Mouse (Mus musculus) forebrain, embryonic 14.5 days (tissue): ENCODE data around the gene Rhot1. TPM values are rescaled to one million over a fixed set of nuclear protein-coding genes. Genes with fewer than 3 reads are reported as not detected.
A peak's percentile ranks its signal among the peaks of the same experiment; 100 is the strongest.
"Not testable (repeated sequence)": the region's sequence is repeated elsewhere in the genome, so short reads cannot be mapped to it uniquely, and the experiment has no call there.

ENCODE experiments used
- ATAC-seq: fragments of 200-750 bp; cut with Nextera tagmentation; 2 replicates; pipeline ENCODE4 v1.8.0; 2017; ENCODE audit warnings: mild to moderate bottlenecking, moderate library complexity
- DNase-seq: peaks from one replicate; pipeline ENCODE4 v3.0.0-alpha.2; 2015; ENCODE audit warnings: low spot score
- H3K27ac ChIP-seq: fragments of 300-500 bp; sonication (generic); 2 replicates; pipeline ENCODE4 v1.5.1; 2014; ENCODE audit warnings: low read depth, mild to moderate bottlenecking, control low read depth, low read length, moderate library complexity
- H3K27me3 ChIP-seq: fragments of 300-500 bp; sonication (generic); replicated peaks from 2 replicates; pipeline ENCODE4 v1.6.1; 2014; ENCODE audit warnings: low read length, control low read depth, mixed read lengths; ENCODE audit not compliant: control insufficient read depth, insufficient read depth
- H3K36me3 ChIP-seq: fragments of 300-500 bp; sonication (generic); 2 replicates; pipeline ENCODE4 v1.6.1; 2014; ENCODE audit warnings: low read length, control low read depth; ENCODE audit not compliant: control insufficient read depth, insufficient read depth
- H3K4me1 ChIP-seq: fragments of 300-500 bp; sonication (generic); 2 replicates; pipeline ENCODE4 v1.6.1; 2014; ENCODE audit warnings: antibody characterized with exemption, low read length, control low read depth; ENCODE audit not compliant: control insufficient read depth, insufficient read depth
- H3K4me2 ChIP-seq: fragments of 300-500 bp; sonication (generic); 2 replicates; pipeline ENCODE4 v1.6.1; 2014; ENCODE audit warnings: mild to moderate bottlenecking, control low read depth, low read length
- H3K4me3 ChIP-seq: fragments of 300-500 bp; sonication (generic); 2 replicates; pipeline ENCODE4 v1.5.1; 2014; ENCODE audit warnings: low read depth, low read length, control low read depth
- H3K9ac ChIP-seq: fragments of 300-500 bp; sonication (generic); 2 replicates; pipeline ENCODE4 v1.6.1; 2014; ENCODE audit warnings: mild to moderate bottlenecking, low read length, control low read depth, moderate library complexity
- H3K9me3 ChIP-seq: fragments of 300-500 bp; sonication (generic); replicated peaks from 2 replicates; pipeline ENCODE4 v1.6.1; 2016; ENCODE audit warnings: low read length, control low read depth, mixed read lengths; ENCODE audit not compliant: control insufficient read depth
- whole genome bisulfite sequencing: fragments of 180-500 bp; shearing (Covaris S2); extraction: QIAGEN DNeasy Blood & Tissue Kit; methylation state at CpG from one replicate; pipeline ENCODE4 v1.1.7; 2014; 5-methylcytosine and 5-hydroxymethylcytosine counted together
- polyA plus RNA-seq: library from polyadenylated mRNA; unstranded; fragments of >200 nt; fragmentation: Nextera tagmentation; extraction: Ambion mirVana; gene quantifications from 2 replicates; pipeline ENCODE4 v1.2.1, GENCODE M21; 2014

Gene Rhot1
- polyA plus RNA-seq, 1 experiment from 2014 or later = 68.8 TPM

GRCm38 (mm10) chr11:80185441-80185976, 23.3 kb upstream of the Rhot1 start:
- not testable (repeated sequence) for DNase-seq, H3K9me3 ChIP-seq, H3K9ac ChIP-seq, H3K36me3 ChIP-seq, H3K4me3 ChIP-seq, H3K4me1 ChIP-seq, H3K27me3 ChIP-seq, H3K4me2 ChIP-seq, ATAC-seq, H3K27ac ChIP-seq
- 58% methylated on average over 5 of the region's 5 CpGs for WGBS

GRCm38 (mm10) chr11:80190280-80190679, 18.5 kb upstream of the Rhot1 start:
- DNase-seq (no peak), ATAC-seq (no peak)
- Histone ChIP-seq H3K27ac (no peak overlapping the region), H3K4me2 (no peak overlapping the region), H3K9me3 (no peaks in the 10 kb centered on the region), H3K36me3 (no peaks in the 10 kb centered on the region), H3K9ac (no peak overlapping the region), H3K4me1 (no peaks in the 10 kb centered on the region), H3K4me3 (no peak overlapping the region), H3K27me3 (no peaks in the 10 kb centered on the region)
- whole genome bisulfite sequencing = 74% methylated on average over 4 of the region's 4 CpGs

- Histone ChIP-seq H3K9me3 (no peaks in the 10 kb centered on the region), H3K4me3 (no peak overlapping the region), H3K9ac (no peak overlapping the region), H3K4me2 (no peak overlapping the region), H3K27me3 (no peaks in the 10 kb centered on the region), H3K36me3 (no peaks in the 10 kb centered on the region), H3K4me1 (no peaks in the 10 kb centered on the region), H3K27ac (no peak overlapping the region)
- no peak for DNase-seq
- no peak for ATAC-seq
- WGBS = 66% methylated on average over 4 of the region's 4 CpGs
Measured at GRCm38 (mm10) chr11:80193827-80194226, 15.0 kb upstream of the Rhot1 start.

- Histone ChIP-seq H3K27me3 (no peaks in the 10 kb centered on the region), H3K4me3 (no peak overlapping the region), H3K27ac (no peak overlapping the region), H3K4me1 (no peaks in the 10 kb centered on the region), H3K9ac (no peak overlapping the region), H3K4me2 (no peak overlapping the region), H3K36me3 (no peaks in the 10 kb centered on the region), H3K9me3 (no peaks in the 10 kb centered on the region)
- WGBS = 87% methylated on average over 7 of the region's 7 CpGs
- DNase-seq (no peak), ATAC-seq (no peak)
Measured at GRCm38 (mm10) chr11:80196351-80196750, 12.5 kb upstream of the Rhot1 start.

GRCm38 (mm10) chr11:80199316-80199715, 9.5 kb upstream of the Rhot1 start:
- no peak overlapping the region for H3K27ac ChIP-seq
- no peak for ATAC-seq
- H3K9ac ChIP-seq = no peak overlapping the region
- no peaks in the 10 kb centered on the region for H3K4me1 ChIP-seq
- no peak overlapping the region for H3K4me3 ChIP-seq
- WGBS = 94% methylated on average over 3 of the region's 3 CpGs
- DNase-seq = no peak
- H3K27me3 ChIP-seq = no peaks in the 10 kb centered on the region
- H3K9me3 ChIP-seq = no peaks in the 10 kb centered on the region
- H3K36me3 ChIP-seq = no peaks in the 10 kb centered on the region
- H3K4me2 ChIP-seq = no peak overlapping the region

GRCm38 (mm10) chr11:80199773-80200172, 9.0 kb upstream of the Rhot1 start:
- no peak overlapping the region for H3K9ac ChIP-seq
- no peak overlapping the region for H3K27ac ChIP-seq
- DNase-seq (no peak), ATAC-seq (no peak)
- 92% methylated on average over 2 of the region's 2 CpGs for WGBS
- no peaks in the 10 kb centered on the region for H3K9me3 ChIP-seq
- no peak overlapping the region for H3K4me2 ChIP-seq
- H3K36me3 ChIP-seq = no peaks in the 10 kb centered on the region
- H3K27me3 ChIP-seq = no peaks in the 10 kb centered on the region
- H3K4me1 ChIP-seq = no peaks in the 10 kb centered on the region
- H3K4me3 ChIP-seq = no peak overlapping the region

GRCm38 (mm10) chr11:80200326-80200725, 8.5 kb upstream of the Rhot1 start:
- Histone ChIP-seq H3K9ac (no peak overlapping the region), H3K27ac (no peak overlapping the region), H3K9me3 (no peaks in the 10 kb centered on the region), H3K27me3 (no peaks in the 10 kb centered on the region), H3K36me3 (no peaks in the 10 kb centered on the region), H3K4me2 (no peak overlapping the region), H3K4me3 (no peak overlapping the region), H3K4me1 (no peaks in the 10 kb centered on the region)
- 62% methylated on average over 1 of the region's 1 CpGs for WGBS
- DNase-seq (peak; percentile 24), ATAC-seq (no peak)

- no peak for ATAC-seq
- H3K4me1 ChIP-seq = no peaks in the 10 kb centered on the region
- WGBS = 83% methylated on average over 6 of the region's 6 CpGs
Measured at GRCm38 (mm10) chr11:80202296-80202695, 6.5 kb upstream of the Rhot1 start.

GRCm38 (mm10) chr11:80204037-80204436, 4.8 kb upstream of the Rhot1 start:
- Histone ChIP-seq H3K36me3 (no peaks in the 10 kb centered on the region), H3K4me3 (no peak overlapping the region), H3K4me2 (no peak overlapping the region), H3K27me3 (no peaks in the 10 kb centered on the region), H3K27ac (no peak overlapping the region), H3K4me1 (no peaks in the 10 kb centered on the region), H3K9me3 (no peaks in the 10 kb centered on the region), H3K9ac (no peak overlapping the region)
- DNase-seq (no peak), ATAC-seq (no peak)
- 74% methylated on average over 3 of the region's 3 CpGs for WGBS

More at GRCm38 (mm10) chr11:80202296-80202695, 6.5 kb upstream of the Rhot1 start:
- H3K27ac ChIP-seq = no peak overlapping the region
- H3K27me3 ChIP-seq = no peaks in the 10 kb centered on the region
- H3K4me3 ChIP-seq = no peak overlapping the region
- H3K4me2 ChIP-seq = no peak overlapping the region
- H3K9me3 ChIP-seq = no peaks in the 10 kb centered on the region
- no peak overlapping the region for H3K9ac ChIP-seq
- no peak for DNase-seq
- H3K36me3 ChIP-seq = no peaks in the 10 kb centered on the region
